Mouse (Mus musculus): ENCODE measurements around the gene Strc. TPM values are rescaled to one million over a fixed set of nuclear protein-coding genes. Genes with fewer than 3 reads are reported as not detected.
"Not testable (repeated sequence)": the region's sequence is repeated elsewhere in the genome, so short reads cannot be mapped to it uniquely, and the experiment has no call there.

Gene Strc
- polyA plus RNA-seq (2015; fragmentation: Nextera tagmentation; extraction: Ambion mirVana): not detected in 2 replicates

- not testable (repeated sequence) for H3K27ac ChIP-seq (replicated peaks); ATAC-seq (ENCODE audit: low FRiP score); H3K27me3 ChIP-seq (replicated peaks); H3K4me2 ChIP-seq; H3K9ac ChIP-seq (replicated peaks); H3K4me1 ChIP-seq; H3K36me3 ChIP-seq; H3K4me3 ChIP-seq (replicated peaks); H3K9me3 ChIP-seq (replicated peaks)
- 96% methylated on average over 17 of the region's 17 CpGs for WGBS
These were observed at the start of gene Strc for GRCm38 (mm10) chr2:121386961-121387575. Gene Strc (minus strand): TSS chr2:121387168.

GRCm38 (mm10) chr2:121434854-121435253 lies 47.9 kb upstream of the Strc start:
- no peaks in the 10 kb centered on the region for H3K9me3 ChIP-seq (replicated peaks)
- H3K27ac ChIP-seq (replicated peaks): no peak overlapping the region
- no peak overlapping the region for H3K4me2 ChIP-seq
- H3K4me3 ChIP-seq (replicated peaks): no peak overlapping the region
- H3K36me3 ChIP-seq: peaks cover 91% of the 10 kb centered on the region
- no peaks in the 10 kb centered on the region for H3K4me1 ChIP-seq
- no peak overlapping the region for H3K9ac ChIP-seq (replicated peaks)
- ATAC-seq (ENCODE audit: low FRiP score): no peak
- no peaks in the 10 kb centered on the region for H3K27me3 ChIP-seq (replicated peaks)
- 97% methylated on average over 1 of the region's 1 CpGs for WGBS

- Histone ChIP-seq H3K4me1 (no peaks in the 10 kb centered on the region), H3K9ac (replicated peaks) (no peak overlapping the region), H3K9me3 (replicated peaks) (no peaks in the 10 kb centered on the region), H3K27ac (replicated peaks) (no peak overlapping the region), H3K36me3 (peaks cover 77% of the 10 kb centered on the region), H3K4me2 (no peak overlapping the region), H3K4me3 (replicated peaks) (no peak overlapping the region), H3K27me3 (replicated peaks) (no peaks in the 10 kb centered on the region)
- no peak for ATAC-seq (ENCODE audit: low FRiP score)
- WGBS: 97% methylated on average over 2 of the region's 2 CpGs
These were observed 38.9 kb upstream of the Strc start for GRCm38 (mm10) chr2:121425890-121426289.

- H3K9me3 ChIP-seq (replicated peaks): no peaks in the 10 kb centered on the region
- H3K4me2 ChIP-seq: no peak overlapping the region
- H3K4me1 ChIP-seq: peaks cover 4% of the 10 kb centered on the region
- H3K9ac ChIP-seq (replicated peaks): no peak overlapping the region
- H3K27me3 ChIP-seq (replicated peaks): no peaks in the 10 kb centered on the region
- ATAC-seq (ENCODE audit: low FRiP score): no peak
- H3K4me3 ChIP-seq (replicated peaks): no peak overlapping the region
- no peak overlapping the region for H3K27ac ChIP-seq (replicated peaks)
- WGBS: 91% methylated on average over 2 of the region's 2 CpGs
- peaks cover 63% of the 10 kb centered on the region for H3K36me3 ChIP-seq
These were observed 36.2 kb upstream of the Strc start for GRCm38 (mm10) chr2:121423166-121423565.

GRCm38 (mm10) chr2:121418476-121418875 lies 31.5 kb upstream of the Strc start:
- 92% methylated on average over 3 of the region's 3 CpGs for WGBS
- H3K36me3 ChIP-seq: peaks cover 30% of the 10 kb centered on the region
- no peak overlapping the region for H3K9ac ChIP-seq (replicated peaks)
- no peaks in the 10 kb centered on the region for H3K9me3 ChIP-seq (replicated peaks)
- H3K4me3 ChIP-seq (replicated peaks): no peak overlapping the region
- ATAC-seq (ENCODE audit: low FRiP score): no peak
- H3K4me2 ChIP-seq: no peak overlapping the region
- H3K27ac ChIP-seq (replicated peaks): no peak overlapping the region
- peaks cover 37% of the 10 kb centered on the region for H3K4me1 ChIP-seq
- H3K27me3 ChIP-seq (replicated peaks): no peaks in the 10 kb centered on the region

- no peak overlapping the region for H3K4me3 ChIP-seq (replicated peaks)
- 94% methylated on average over 6 of the region's 6 CpGs for WGBS
- peak overlapping the region; percentile 61 for H3K4me2 ChIP-seq
- ATAC-seq (ENCODE audit: low FRiP score): no peak
- no peak overlapping the region for H3K27ac ChIP-seq (replicated peaks)
- peaks cover 17% of the 10 kb centered on the region for H3K36me3 ChIP-seq
- no peaks in the 10 kb centered on the region for H3K9me3 ChIP-seq (replicated peaks)
- H3K27me3 ChIP-seq (replicated peaks): no peaks in the 10 kb centered on the region
- H3K9ac ChIP-seq (replicated peaks): no peak overlapping the region
- peaks cover 47% of the 10 kb centered on the region for H3K4me1 ChIP-seq
These were observed 29.4 kb upstream of the Strc start for GRCm38 (mm10) chr2:121416356-121416755.

GRCm38 (mm10) chr2:121415591-121415990 lies 28.6 kb upstream of the Strc start:
- 80% methylated on average over 3 of the region's 3 CpGs for WGBS
- H3K9me3 ChIP-seq (replicated peaks): no peaks in the 10 kb centered on the region
- H3K9ac ChIP-seq (replicated peaks): peak overlapping the region; percentile 97; the same call in 1 of the 2 replicates
- H3K27me3 ChIP-seq (replicated peaks): no peaks in the 10 kb centered on the region
- peaks cover 15% of the 10 kb centered on the region for H3K36me3 ChIP-seq
- no peak for ATAC-seq (ENCODE audit: low FRiP score)
- H3K4me3 ChIP-seq (replicated peaks): peak overlapping the region; percentile 98
- H3K4me2 ChIP-seq: peak overlapping the region; percentile 61
- no peak overlapping the region for H3K27ac ChIP-seq (replicated peaks)
- H3K4me1 ChIP-seq: peaks cover 47% of the 10 kb centered on the region

- peak overlapping the region; percentile 61 for H3K4me2 ChIP-seq
- no peak for ATAC-seq (ENCODE audit: low FRiP score)
- 40% methylated on average over 3 of the region's 3 CpGs for WGBS
These were observed 28.1 kb upstream of the Strc start for GRCm38 (mm10) chr2:121415103-121415502.

GRCm38 (mm10) chr2:121414139-121414685 lies 27.2 kb upstream of the Strc start:
- peak overlapping the region; percentile 98 for H3K4me3 ChIP-seq (replicated peaks)
- H3K9ac ChIP-seq (replicated peaks): peak overlapping the region; percentile 97
- peak overlapping the region; percentile 95 for H3K27ac ChIP-seq (replicated peaks)
- peaks cover 15% of the 10 kb centered on the region for H3K36me3 ChIP-seq
- H3K4me2 ChIP-seq: peak overlapping the region; percentile 61
- H3K4me1 ChIP-seq: peaks cover 47% of the 10 kb centered on the region
- WGBS: 0% methylated on average over 31 of the region's 32 CpGs
- ATAC-seq (ENCODE audit: low FRiP score): peak; percentile 63
- H3K27me3 ChIP-seq (replicated peaks): no peaks in the 10 kb centered on the region
- H3K9me3 ChIP-seq (replicated peaks): no peaks in the 10 kb centered on the region

More at GRCm38 (mm10) chr2:121415103-121415502, 28.1 kb upstream of the Strc start:
- no peaks in the 10 kb centered on the region for H3K27me3 ChIP-seq (replicated peaks)
- peaks cover 47% of the 10 kb centered on the region for H3K4me1 ChIP-seq
- peak overlapping the region; percentile 97 for H3K9ac ChIP-seq (replicated peaks)
- H3K9me3 ChIP-seq (replicated peaks): no peaks in the 10 kb centered on the region
- no peak overlapping the region for H3K27ac ChIP-seq (replicated peaks)
- H3K4me3 ChIP-seq (replicated peaks): peak overlapping the region; percentile 98
- peaks cover 15% of the 10 kb centered on the region for H3K36me3 ChIP-seq

- no peaks in the 10 kb centered on the region for H3K9me3 ChIP-seq (replicated peaks)
- 0% methylated on average over 64 of the region's 68 CpGs for WGBS
- H3K9ac ChIP-seq (replicated peaks): peak within 1 kb of the TSS; percentile 97
- peak within 1 kb of the TSS; percentile 98 for H3K4me3 ChIP-seq (replicated peaks)
- H3K4me2 ChIP-seq: peak within 1 kb of the TSS; percentile 61
- H3K36me3 ChIP-seq: peaks cover 11% of the 10 kb centered on the region
- ATAC-seq (ENCODE audit: low FRiP score): peak; percentile 99
- no peaks in the 10 kb centered on the region for H3K27me3 ChIP-seq (replicated peaks)
- H3K27ac ChIP-seq (replicated peaks): peak within 1 kb of the TSS; percentile 95
- H3K4me1 ChIP-seq: peaks cover 43% of the 10 kb centered on the region
These were observed 26.5 kb upstream of the Strc start, which contains the start of the genes Pdia3 and Catsper2 for GRCm38 (mm10) chr2:121413387-121414042. Gene Pdia3 (plus strand): TSS chr2:121413775. Gene Catsper2 (minus strand): TSS chr2:121413792.

- no peaks in the 10 kb centered on the region for H3K9me3 ChIP-seq (replicated peaks)
- peak overlapping the region; percentile 98 for H3K4me3 ChIP-seq (replicated peaks)
- H3K4me1 ChIP-seq: peaks cover 41% of the 10 kb centered on the region
- H3K27ac ChIP-seq (replicated peaks): peak overlapping the region; percentile 95
- peaks cover 6% of the 10 kb centered on the region; the same call in 1 of the 2 replicates for H3K36me3 ChIP-seq
- 0 out of 2 replicates have a peak, but pooled peaks have one; percentile 1 for ATAC-seq (ENCODE audit: low FRiP score)
- H3K27me3 ChIP-seq (replicated peaks): no peaks in the 10 kb centered on the region
- H3K4me2 ChIP-seq: peak overlapping the region; percentile 61
- peak overlapping the region; percentile 97 for H3K9ac ChIP-seq (replicated peaks)
- WGBS: 10% methylated on average over 4 of the region's 4 CpGs
These were observed 25.9 kb upstream of the Strc start for GRCm38 (mm10) chr2:121412843-121413386.

Data from neural tube, embryonic 15.5 days (tissue).